14 mouse cellular contexts compared by ENCODE assay signal in genomic region chr6:94218076-94218475, GRCm38 (mm10).
A peak's percentile ranks its signal among the peaks of the same experiment; 100 is the strongest.
DNase-seq lines count a peak whose midpoint lies in the region; ATAC-seq lines count a peak whose summit lies in the region.
"Had no signal": no experiment of that assay in that cellular context is flagged by ENCODE, and none has a peak within 500 bp of the region (broad histone marks: within the 10 kb centered on the region; RNA-seq: fewer than 3 reads in every experiment).

No protein-coding gene starts in this region.

- peak overlapping the region; percentile 37; the same call in 1 of the 2 replicates for H3K27ac ChIP-seq in heart, embryonic 15.5 days
- H3K27ac ChIP-seq in intestine, embryonic 15.5 days, result peak overlapping the region; percentile 67
- H3K27ac ChIP-seq: forebrain, embryonic 15.5 days; hindbrain, embryonic 15.5 days; limb, embryonic 13.5 days; midbrain, embryonic 13.5 days had no signal

- no peak overlapping the region for H3K4me2 ChIP-seq in heart, embryonic 15.5 days
- peak overlapping the region; percentile 22; the same call in 1 of the 2 replicates for H3K4me2 ChIP-seq in intestine, embryonic 15.5 days (replicated peaks)
- H3K4me2 ChIP-seq: forebrain, embryonic 15.5 days; hindbrain, embryonic 15.5 days; limb, embryonic 13.5 days; midbrain, embryonic 13.5 days had no signal

- no peaks in the 10 kb centered on the region for H3K27me3 ChIP-seq in heart, embryonic 15.5 days
- H3K27me3 ChIP-seq in intestine, embryonic 15.5 days (replicated peaks), result no peaks in the 10 kb centered on the region
- H3K27me3 ChIP-seq: forebrain, embryonic 15.5 days; hindbrain, embryonic 15.5 days; limb, embryonic 13.5 days; midbrain, embryonic 13.5 days had no signal

- H3K4me3 ChIP-seq in heart, embryonic 15.5 days, result no peak overlapping the region
- no peak overlapping the region for H3K4me3 ChIP-seq in intestine, embryonic 15.5 days (replicated peaks)
- H3K4me3 ChIP-seq: forebrain, embryonic 15.5 days; hindbrain, embryonic 15.5 days; limb, embryonic 13.5 days; midbrain, embryonic 13.5 days had no signal

- no peaks in the 10 kb centered on the region for H3K9me3 ChIP-seq in heart, embryonic 15.5 days (replicated peaks)
- no peaks in the 10 kb centered on the region for H3K9me3 ChIP-seq in intestine, embryonic 15.5 days
- H3K9me3 ChIP-seq: forebrain, embryonic 15.5 days; hindbrain, embryonic 15.5 days; limb, embryonic 13.5 days; midbrain, embryonic 13.5 days had no signal

- no peak for DNase-seq in cerebellum, postnatal 4 days (ENCODE audit: low spot score in 2 of 2)
- no peak for DNase-seq in heart, adult 8-10 months (ENCODE audit: low spot score)
- DNase-seq in brain, adult 2 months (ENCODE audit: low read depth, low spot score), result peak; percentile 45
- no peak for DNase-seq in frontal cortex, postnatal 10 days (ENCODE audit: low spot score in 2 of 2)
- DNase-seq: liver, postnatal 0 days; right cerebral cortex, adult 18-20 months had no signal

- no peak overlapping the region for H3K9ac ChIP-seq in heart, embryonic 15.5 days
- no peak overlapping the region for H3K9ac ChIP-seq in intestine, embryonic 15.5 days
- H3K9ac ChIP-seq: forebrain, embryonic 15.5 days; hindbrain, embryonic 15.5 days; limb, embryonic 13.5 days; liver, postnatal 0 days; midbrain, embryonic 13.5 days had no signal

- no peaks in the 10 kb centered on the region for H3K36me3 ChIP-seq in heart, embryonic 15.5 days
- H3K36me3 ChIP-seq in intestine, embryonic 15.5 days, result no peaks in the 10 kb centered on the region
- H3K36me3 ChIP-seq: forebrain, embryonic 15.5 days; hindbrain, embryonic 15.5 days; limb, embryonic 13.5 days; midbrain, embryonic 13.5 days had no signal

- ATAC-seq in cerebellum, adult (ENCODE audit: insufficient number of reproducible peaks, low FRiP score, low TSS enrichment), result 0 out of 2 replicates have a peak, but pooled peaks have one; percentile 42
- ATAC-seq in heart, embryonic 15.5 days (replicated peaks; ENCODE audit: insufficient number of reproducible peaks, insufficient read depth, low FRiP score, low read depth), result no peak
- ATAC-seq in intestine, embryonic 15.5 days, result peak; percentile 78
- no peak for ATAC-seq in megakaryocyte-erythroid progenitor cell, adult 5-6 weeks (replicated peaks; ENCODE audit: low FRiP score, low TSS enrichment, poor library complexity, severe bottlenecking)
- ATAC-seq: forebrain, embryonic 15.5 days; liver, postnatal 0 days; midbrain, embryonic 13.5 days had no signal

- WGBS in heart, embryonic 15.5 days, result 74% methylated on average over 4 of the region's 4 CpGs
- WGBS in intestine, embryonic 15.5 days, result 55% methylated on average over 4 of the region's 4 CpGs

- peaks cover 69% of the 10 kb centered on the region for H3K4me1 ChIP-seq in heart, embryonic 15.5 days (replicated peaks)
- peaks cover 18% of the 10 kb centered on the region for H3K4me1 ChIP-seq in intestine, embryonic 15.5 days (replicated peaks)
- H3K4me1 ChIP-seq: hindbrain, embryonic 15.5 days; midbrain, embryonic 13.5 days had no signal

Comparison
In these comparisons a context has a peak if more than half of its experiments do, and no peak if none do; other contexts are left out.
1. ATAC-seq: peak in cerebellum, adult (single experiment) and intestine, embryonic 15.5 days (single experiment); none in heart, embryonic 15.5 days (single experiment) and megakaryocyte-erythroid progenitor cell, adult 5-6 weeks (single experiment).